In genomic region chr9:33350258-33350657, GRCm38 (mm10) we compare ENCODE assay signal across 13 mouse cellular contexts.
"Had no signal": no experiment of that assay in that cellular context is flagged by ENCODE, and none has a peak within 500 bp of the region (broad histone marks: within the 10 kb centered on the region; RNA-seq: fewer than 3 reads in every experiment).

No protein-coding gene starts in this region.

- H3K36me3 ChIP-seq: kidney, embryonic 15.5 days; limb, embryonic 13.5 days; liver, embryonic 12.5 days; midbrain, embryonic 10.5 days; neural tube, embryonic 12.5 days had no signal

- H3K4me1 ChIP-seq: kidney, embryonic 15.5 days; limb, embryonic 13.5 days; liver, embryonic 12.5 days; midbrain, embryonic 10.5 days; neural tube, embryonic 12.5 days had no signal

- H3K27ac ChIP-seq: kidney, embryonic 15.5 days; limb, embryonic 13.5 days; liver, embryonic 12.5 days; midbrain, embryonic 10.5 days; neural tube, embryonic 12.5 days; stomach, postnatal 0 days had no signal

- H3K27me3 ChIP-seq: kidney, embryonic 15.5 days; limb, embryonic 13.5 days; liver, embryonic 12.5 days; neural tube, embryonic 12.5 days had no signal

- H3K9me3 ChIP-seq: kidney, embryonic 15.5 days; liver, embryonic 12.5 days; midbrain, embryonic 10.5 days; neural tube, embryonic 12.5 days had no signal

- H3K4me2 ChIP-seq: kidney, embryonic 15.5 days; limb, embryonic 13.5 days; liver, embryonic 12.5 days; lung, embryonic 14.5 days; neural tube, embryonic 12.5 days had no signal

- ATAC-seq: liver, embryonic 12.5 days had no signal

- H3K9ac ChIP-seq: kidney, embryonic 15.5 days; limb, embryonic 13.5 days; liver, embryonic 12.5 days; lung, embryonic 14.5 days; neural tube, embryonic 12.5 days had no signal

- H3K4me3 ChIP-seq: kidney, embryonic 15.5 days; limb, embryonic 13.5 days; liver, embryonic 12.5 days; midbrain, embryonic 10.5 days; myocyte; neural tube, embryonic 12.5 days had no signal

- DNase-seq: left cerebral cortex, postnatal 4 days; lung, embryonic 14.5 days; lung, postnatal 10 days; lung, postnatal 4 days; midbrain, embryonic 14.5 days; thymus, postnatal 25 days had no signal
